Mouse (Mus musculus): ENCODE measurements around the gene Palb2.

Palb2 gene

DNA sequence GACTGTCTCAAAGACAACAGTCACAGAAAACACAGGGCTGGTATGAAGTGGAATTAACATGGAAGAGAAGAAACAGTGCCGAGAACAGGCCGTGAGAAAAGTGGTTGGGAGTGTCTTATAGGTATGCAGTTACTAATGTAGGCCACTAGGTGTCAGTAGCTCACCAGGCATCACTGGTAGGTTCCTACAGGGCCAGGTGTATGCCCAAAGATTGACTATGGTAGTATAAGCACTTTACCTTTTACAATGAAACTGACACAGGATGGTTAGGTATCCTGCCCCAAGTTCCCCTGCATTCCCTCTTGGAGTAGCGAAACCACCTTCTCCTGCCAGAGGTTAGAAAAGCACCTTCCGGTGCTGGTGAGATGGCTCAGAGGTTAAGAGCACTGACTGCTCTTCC is 33.6 kb downstream of the Palb2 start:
- DNase-seq (ENCODE audit: low spot score), result peak; percentile 68

DNA sequence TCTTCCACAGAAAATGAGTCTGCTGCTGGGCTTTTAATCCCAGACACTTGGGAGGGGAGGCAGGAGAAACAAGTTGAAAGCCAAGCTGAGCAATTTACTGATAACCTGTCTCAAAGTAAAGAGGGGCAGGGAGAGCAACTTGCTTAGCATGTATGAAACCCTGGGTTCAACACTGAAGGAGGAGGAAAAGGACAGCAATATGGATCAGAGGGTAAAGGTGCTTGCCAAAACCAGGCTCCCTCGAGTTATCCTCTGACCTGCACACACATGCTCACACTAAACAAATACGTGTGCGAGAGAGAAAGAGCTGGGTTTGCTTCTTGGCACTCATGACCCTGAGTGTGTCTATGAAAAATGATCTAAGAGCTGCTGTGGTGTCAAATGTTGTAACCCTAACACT is 34.8 kb downstream of the Palb2 start:
- DNase-seq (ENCODE audit: low spot score), result no peak

GRCm38 (mm10) chr7:122094564-122095330 is 38.0 kb downstream of the Palb2 start:
- DNase-seq (ENCODE audit: low spot score), result no peak

GRCm38 (mm10) chr7:122087195-122087982 is 45.4 kb downstream of the Palb2 start:
- no peak for DNase-seq (ENCODE audit: low spot score)

GRCm38 (mm10) chr7:122081071-122081470 is 51.7 kb downstream of the Palb2 start:
- no peak for DNase-seq (ENCODE audit: low spot score)

GRCm38 (mm10) chr7:122079798-122080554 is 52.8 kb downstream of the Palb2 start:
- DNase-seq (ENCODE audit: low spot score), result no peak

DNA sequence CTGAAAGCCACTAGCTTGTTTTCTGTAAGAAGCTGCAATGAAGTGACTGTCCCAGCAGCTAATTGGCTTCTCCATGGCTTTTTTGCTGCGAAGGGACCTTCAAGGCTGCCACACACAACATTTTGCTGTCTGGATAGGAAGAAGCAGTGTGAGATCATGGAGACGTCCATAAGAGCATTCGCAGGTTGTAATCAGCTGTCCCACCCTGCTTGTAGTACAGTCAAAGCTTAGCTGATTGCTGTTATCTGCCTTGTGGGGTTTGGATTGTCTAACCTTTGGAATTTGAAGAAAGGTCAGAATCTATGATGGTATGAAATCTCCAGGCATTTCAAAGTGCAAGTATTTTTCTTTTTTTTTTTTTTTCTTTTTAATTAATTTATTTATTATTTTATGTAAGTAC is 58.4 kb downstream of the Palb2 start:
- DNase-seq (ENCODE audit: low spot score), result no peak

- DNase-seq (ENCODE audit: low spot score), result no peak
These were observed 65.0 kb downstream of the Palb2 start for GRCm38 (mm10) chr7:122067517-122068381.

GRCm38 (mm10) chr7:122066945-122067516 is 65.8 kb downstream of the Palb2 start, which contains the start of the genes Ubfd1 and Ears2:
Ubfd1 (plus strand) TSS chr7:122067175.
Ears2 (minus strand) TSS chr7:122067263.
- DNase-seq (ENCODE audit: low spot score), result peak; percentile 92

GRCm38 (mm10) chr7:122066102-122066944 is 66.5 kb downstream of the Palb2 start:
- peak; percentile 3 for DNase-seq (ENCODE audit: low spot score)

DNA sequence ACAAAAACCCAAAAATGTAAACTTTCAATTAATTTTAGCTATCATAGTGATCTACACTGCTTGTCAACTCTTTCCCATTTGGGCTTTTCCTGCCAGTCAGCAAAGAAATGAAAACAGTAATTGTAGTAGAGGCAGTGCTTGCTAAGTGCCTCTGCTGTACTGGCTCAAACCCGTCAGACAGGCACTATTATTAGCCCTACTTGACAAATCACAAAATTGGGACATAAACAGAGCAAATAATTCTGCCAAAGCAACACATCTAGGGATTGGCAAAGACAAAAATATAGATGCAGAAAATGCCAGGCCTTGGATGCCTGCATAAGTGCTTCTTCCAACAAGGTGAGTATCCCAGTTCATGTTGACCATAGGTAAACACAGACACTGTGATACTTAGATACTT is 67.1 kb downstream of the Palb2 start:
- DNase-seq (ENCODE audit: low spot score), result no peak
